Mouse (Mus musculus) embryonic fibroblast, embryonic 13.5 days (primary cell): ENCODE measurements around the gene Fbxo10.

Experiments used
- CTCF ChIP-seq: IDR thresholded peaks from 2 replicates; pipeline ENCODE4 v1.5.1; 2011; ENCODE audit warnings: mild to moderate bottlenecking, control low read depth, low read length, moderate library complexity, borderline replicate concordance; ENCODE audit not compliant: insufficient read depth
- POLR2A ChIP-seq: IDR thresholded peaks from 2 replicates; pipeline ENCODE4 v1.6.1; 2011; ENCODE audit warnings: low read depth, mild to moderate bottlenecking, control low read depth, low read length, moderate library complexity

- TF ChIP-seq CTCF: no peak
- TF ChIP-seq POLR2A: no peak
These were observed 489 bp upstream of the Fbxo10 start for GRCm38 (mm10) chr4:45084895-45085290.
